Mouse (Mus musculus) stomach, embryonic 14.5 days (tissue): ENCODE results near the gene Olfr555. TPM values are rescaled to one million over a fixed set of nuclear protein-coding genes. Genes with fewer than 3 reads are reported as not detected.
"Not testable (repeated sequence)": the region's sequence is repeated elsewhere in the genome, so short reads cannot be mapped to it uniquely, and the experiment has no call there.

ENCODE experiments used
- ATAC-seq: fragments of 200-750 bp; cut with Nextera tagmentation; 2 replicates; pipeline ENCODE4 v1.8.0; 2017; ENCODE audit warnings: low read depth, moderate TSS enrichment; ENCODE audit not compliant: insufficient number of reproducible peaks, insufficient read depth, low FRiP score
- H3K27ac ChIP-seq: fragments of 300-500 bp; sonication (generic); 2 replicates; pipeline ENCODE4 v1.5.1; 2014; ENCODE audit warnings: mild to moderate bottlenecking, low read length, moderate library complexity, mixed read lengths
- H3K27me3 ChIP-seq: fragments of 300-500 bp; sonication (generic); 2 replicates; pipeline ENCODE4 v1.6.1; 2014; ENCODE audit warnings: low read length, control low read depth, mixed read lengths; ENCODE audit not compliant: control insufficient read depth, insufficient read depth
- H3K36me3 ChIP-seq: fragments of 300-500 bp; sonication (generic); 2 replicates; pipeline ENCODE4 v1.6.1; 2014; ENCODE audit warnings: mild to moderate bottlenecking, control low read depth, low read length, moderate library complexity, mixed read lengths; ENCODE audit not compliant: control insufficient read depth, insufficient read depth
- H3K4me1 ChIP-seq: fragments of 300-500 bp; sonication (generic); 2 replicates; pipeline ENCODE4 v1.6.1; 2014; ENCODE audit warnings: low read length, control low read depth, mixed read lengths; ENCODE audit not compliant: control insufficient read depth, insufficient read depth
- H3K4me2 ChIP-seq: fragments of 300-500 bp; sonication (generic); replicated peaks from 2 replicates; pipeline ENCODE4 v1.6.1; 2014; ENCODE audit warnings: low read depth, low read length, control low read depth
- H3K4me3 ChIP-seq: fragments of 300-500 bp; sonication (generic); 2 replicates; pipeline ENCODE4 v1.5.1; 2014; ENCODE audit warnings: low read depth, low read length, control low read depth
- H3K9ac ChIP-seq: fragments of 300-500 bp; sonication (generic); replicated peaks from 2 replicates; pipeline ENCODE4 v1.6.1; 2014; ENCODE audit warnings: low read depth, mild to moderate bottlenecking, control low read depth, low read length, moderate library complexity, mixed read lengths
- H3K9me3 ChIP-seq: fragments of 300-500 bp; sonication (generic); 2 replicates; pipeline ENCODE4 v1.6.1; 2016; ENCODE audit warnings: low read depth, low read length, control low read depth; ENCODE audit not compliant: control insufficient read depth
- WGBS: fragments of 180-500 bp; shearing (Covaris S2); extraction: QIAGEN DNeasy Blood & Tissue Kit; methylation state at CpG from one replicate; pipeline ENCODE4 v1.1.7; 2014; 5-methylcytosine and 5-hydroxymethylcytosine counted together
- polyA plus RNA-seq: library from polyadenylated mRNA; unstranded; fragments of >200 nt; fragmentation: Nextera tagmentation; extraction: Ambion mirVana; gene quantifications from 2 replicates; pipeline ENCODE4 v1.2.1, GENCODE M21; 2014

Olfr555 gene
- polyA plus RNA-seq = not detected in 2 replicates

- no peak for ATAC-seq
- no peak within 1 kb of the TSS for H3K9ac ChIP-seq
Observed at GRCm38 (mm10) chr7:102658523-102658922, at the start of gene Olfr555. Olfr555 (plus strand) TSS chr7:102658823.

GRCm38 (mm10) chr7:102618118-102618517 is 40.5 kb upstream of the Olfr555 start, which contains the start of gene Olfr553:
Olfr553 (minus strand) TSS chr7:102618218.
- Histone ChIP-seq H3K4me3 (no peak within 1 kb of the TSS), H3K9me3 (no peaks in the 10 kb centered on the region), H3K9ac (no peak within 1 kb of the TSS), H3K27me3 (no peaks in the 10 kb centered on the region), H3K27ac (no peak within 1 kb of the TSS), H3K4me2 (no peak within 1 kb of the TSS), H3K4me1 (no peaks in the 10 kb centered on the region), H3K36me3 (no peaks in the 10 kb centered on the region)
- ATAC-seq = no peak

More at GRCm38 (mm10) chr7:102658523-102658922, at the start of gene Olfr555:
- H3K36me3 ChIP-seq = no peaks in the 10 kb centered on the region
- H3K4me3 ChIP-seq = no peak within 1 kb of the TSS
- H3K9me3 ChIP-seq = no peaks in the 10 kb centered on the region
- WGBS = 77% methylated on average over 1 of the region's 1 CpGs
- no peak within 1 kb of the TSS for H3K27ac ChIP-seq
- H3K27me3 ChIP-seq = no peaks in the 10 kb centered on the region
- H3K4me2 ChIP-seq = no peak within 1 kb of the TSS
- H3K4me1 ChIP-seq = no peaks in the 10 kb centered on the region

- H3K27ac ChIP-seq = no peak overlapping the region
- H3K4me2 ChIP-seq = no peak overlapping the region
- no peaks in the 10 kb centered on the region for H3K27me3 ChIP-seq
- no peak overlapping the region for H3K4me3 ChIP-seq
- H3K9me3 ChIP-seq = no peaks in the 10 kb centered on the region
- H3K9ac ChIP-seq = no peak overlapping the region
- 0 out of 2 replicates have a peak, but pooled peaks have one; percentile 63 for ATAC-seq
- no peaks in the 10 kb centered on the region for H3K36me3 ChIP-seq
- WGBS = 53% methylated on average over 5 of the region's 5 CpGs
- no peaks in the 10 kb centered on the region for H3K4me1 ChIP-seq
Observed at GRCm38 (mm10) chr7:102619608-102620007, 39.0 kb upstream of the Olfr555 start.

- H3K9me3 ChIP-seq, H3K4me2 ChIP-seq, H3K27me3 ChIP-seq, H3K4me1 ChIP-seq, H3K9ac ChIP-seq, H3K4me3 ChIP-seq, ATAC-seq, H3K27ac ChIP-seq, H3K36me3 ChIP-seq: not testable (repeated sequence)
- 86% methylated on average over 19 of the region's 19 CpGs for WGBS
Observed at GRCm38 (mm10) chr7:102620368-102620767, 38.3 kb upstream of the Olfr555 start.

- WGBS = 29% methylated on average over 3 of the region's 3 CpGs
- H3K36me3 ChIP-seq = no peaks in the 10 kb centered on the region
- no peak overlapping the region for H3K9ac ChIP-seq
- ATAC-seq = no peak
- no peaks in the 10 kb centered on the region for H3K9me3 ChIP-seq
- no peaks in the 10 kb centered on the region for H3K4me1 ChIP-seq
- no peaks in the 10 kb centered on the region for H3K27me3 ChIP-seq
- no peak overlapping the region for H3K4me3 ChIP-seq
- H3K4me2 ChIP-seq = no peak overlapping the region
- no peak overlapping the region for H3K27ac ChIP-seq
Observed at GRCm38 (mm10) chr7:102636665-102637064, 22.0 kb upstream of the Olfr555 start.

GRCm38 (mm10) chr7:102638132-102638531 is 20.5 kb upstream of the Olfr555 start, which contains the start of gene Olfr554:
Olfr554 (plus strand) TSS chr7:102638432.
- no peaks in the 10 kb centered on the region for H3K9me3 ChIP-seq
- no peak within 1 kb of the TSS for H3K4me2 ChIP-seq
- no peak within 1 kb of the TSS for H3K9ac ChIP-seq
- H3K4me1 ChIP-seq = no peaks in the 10 kb centered on the region
- 69% methylated on average over 1 of the region's 1 CpGs for WGBS
- H3K27ac ChIP-seq = no peak within 1 kb of the TSS
- H3K4me3 ChIP-seq = no peak within 1 kb of the TSS
- no peak for ATAC-seq
- H3K27me3 ChIP-seq = no peaks in the 10 kb centered on the region
- H3K36me3 ChIP-seq = no peaks in the 10 kb centered on the region

- not testable (repeated sequence) for ATAC-seq
- 73% methylated on average over 3 of the region's 4 CpGs for WGBS
Observed at GRCm38 (mm10) chr7:102644945-102645344, 13.7 kb upstream of the Olfr555 start.

GRCm38 (mm10) chr7:102664599-102664998 is 6.0 kb downstream of the Olfr555 start, which contains the start of gene Olfr556:
Olfr556 (plus strand) TSS chr7:102664899.
- H3K4me3 ChIP-seq = no peak within 1 kb of the TSS
- no peak within 1 kb of the TSS for H3K9ac ChIP-seq
- no peaks in the 10 kb centered on the region for H3K4me1 ChIP-seq
- H3K27me3 ChIP-seq = no peaks in the 10 kb centered on the region
- no peaks in the 10 kb centered on the region for H3K9me3 ChIP-seq
- no peak within 1 kb of the TSS for H3K4me2 ChIP-seq
- no peak for ATAC-seq
- H3K36me3 ChIP-seq = no peaks in the 10 kb centered on the region
- WGBS = 54% methylated on average over 3 of the region's 3 CpGs
- no peak within 1 kb of the TSS for H3K27ac ChIP-seq

More at GRCm38 (mm10) chr7:102644945-102645344, 13.7 kb upstream of the Olfr555 start:
- H3K9ac ChIP-seq, H3K27ac ChIP-seq, H3K4me2 ChIP-seq, H3K36me3 ChIP-seq, H3K4me1 ChIP-seq, H3K27me3 ChIP-seq, H3K9me3 ChIP-seq, H3K4me3 ChIP-seq: not testable (repeated sequence)

- no peaks in the 10 kb centered on the region for H3K36me3 ChIP-seq
- H3K9ac ChIP-seq = no peak overlapping the region
- H3K4me3 ChIP-seq = no peak overlapping the region
- H3K27me3 ChIP-seq = no peaks in the 10 kb centered on the region
- H3K27ac ChIP-seq = no peak overlapping the region
- no peak overlapping the region for H3K4me2 ChIP-seq
- ATAC-seq = no peak
- H3K4me1 ChIP-seq = no peaks in the 10 kb centered on the region
- WGBS = 35% methylated on average over 2 of the region's 2 CpGs
- H3K9me3 ChIP-seq = no peaks in the 10 kb centered on the region
Observed at GRCm38 (mm10) chr7:102665378-102665777, 6.8 kb downstream of the Olfr555 start.
